Mouse (Mus musculus) retina, embryonic 14.5 days (tissue): Measurements from ENCODE around the gene P2ry6.

Experiments used
- DNase-seq: peaks from one replicate; pipeline ENCODE4 v3.0.0-alpha.2; 2015; ENCODE audit warnings: low spot score

Gene P2ry6

GRCm38 (mm10) chr7:100988092-100988491 is 13.6 kb upstream of the P2ry6 start:
- DNase-seq = peak; percentile 79

- peak; percentile 50 for DNase-seq
Observed at GRCm38 (mm10) chr7:100984452-100985395, 10.3 kb upstream of the P2ry6 start.

- DNase-seq = no peak
Observed at GRCm38 (mm10) chr7:100979175-100979574, 4.7 kb upstream of the P2ry6 start.

- no peak for DNase-seq
Observed at GRCm38 (mm10) chr7:100978171-100978570, 3.7 kb upstream of the P2ry6 start.

- no peak for DNase-seq
Observed at GRCm38 (mm10) chr7:100972875-100973274, 1.6 kb downstream of the P2ry6 start.

- DNase-seq = no peak
Observed at GRCm38 (mm10) chr7:100968874-100969659, 5.4 kb downstream of the P2ry6 start.

GRCm38 (mm10) chr7:100968376-100968775 is 6.1 kb downstream of the P2ry6 start:
- no peak for DNase-seq

GRCm38 (mm10) chr7:100967850-100968249 is 6.6 kb downstream of the P2ry6 start:
- no peak for DNase-seq

GRCm38 (mm10) chr7:100966014-100966413 is 8.4 kb downstream of the P2ry6 start:
- no peak for DNase-seq

- DNase-seq = peak; percentile 73
Observed at GRCm38 (mm10) chr7:100965079-100965478, 9.4 kb downstream of the P2ry6 start.

- DNase-seq = peak; percentile 61
Observed at GRCm38 (mm10) chr7:100964242-100964641, 10.2 kb downstream of the P2ry6 start.

- DNase-seq = no peak
Observed at GRCm38 (mm10) chr7:100963381-100963780, 11.1 kb downstream of the P2ry6 start.

- no peak for DNase-seq
Observed at GRCm38 (mm10) chr7:100961146-100961545, 13.3 kb downstream of the P2ry6 start.

GRCm38 (mm10) chr7:100960462-100960861 is 14.0 kb downstream of the P2ry6 start:
- no peak for DNase-seq

- DNase-seq = peak; percentile 49
Observed at GRCm38 (mm10) chr7:100958426-100958825, 16.0 kb downstream of the P2ry6 start.

- no peak for DNase-seq
Observed at GRCm38 (mm10) chr7:100952686-100953085, 21.8 kb downstream of the P2ry6 start.

GRCm38 (mm10) chr7:100951903-100952302 is 22.5 kb downstream of the P2ry6 start:
- no peak for DNase-seq

GRCm38 (mm10) chr7:100950481-100951010 is 23.9 kb downstream of the P2ry6 start:
- no peak for DNase-seq

- DNase-seq = no peak
Observed at GRCm38 (mm10) chr7:100950031-100950430, 24.4 kb downstream of the P2ry6 start.

GRCm38 (mm10) chr7:100944738-100945137 is 29.7 kb downstream of the P2ry6 start:
- DNase-seq = no peak

GRCm38 (mm10) chr7:100944306-100944705 is 30.1 kb downstream of the P2ry6 start:
- DNase-seq = no peak

- DNase-seq = peak; percentile 88
Observed at GRCm38 (mm10) chr7:100942789-100943615, 31.4 kb downstream of the P2ry6 start.
